Mouse (Mus musculus): ENCODE data around the gene Ier2.

Ier2 gene

DNA sequence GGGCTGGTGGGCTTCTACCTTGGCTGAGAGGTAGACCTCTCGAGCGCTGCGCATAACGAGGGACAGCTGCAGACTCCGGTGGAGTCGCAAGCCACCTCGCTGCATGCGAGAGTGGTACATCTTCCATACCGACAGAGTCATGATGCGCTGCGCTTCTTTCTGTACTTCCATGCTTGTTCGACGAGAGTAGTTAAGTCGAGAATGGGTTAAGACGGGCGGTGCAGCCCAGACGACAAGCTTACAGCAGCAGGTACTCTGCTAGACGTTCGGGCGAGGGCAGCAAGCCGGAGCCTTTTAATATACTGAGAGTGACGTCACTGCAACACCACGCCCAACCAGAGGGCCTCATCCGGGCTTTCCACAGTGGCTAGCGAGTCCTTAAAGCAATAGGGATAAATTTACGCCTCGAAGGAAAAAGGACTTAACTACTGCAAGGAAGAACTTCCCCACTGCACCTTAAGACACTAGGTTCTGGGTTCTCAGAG is at the start of gene Ier2:
Ier2 (minus strand) TSS at position 272 of the 485 bp plus-strand sequence.
- DNase-seq (ENCODE audit: inconsistent ontology term): peak; percentile 95

DNA sequence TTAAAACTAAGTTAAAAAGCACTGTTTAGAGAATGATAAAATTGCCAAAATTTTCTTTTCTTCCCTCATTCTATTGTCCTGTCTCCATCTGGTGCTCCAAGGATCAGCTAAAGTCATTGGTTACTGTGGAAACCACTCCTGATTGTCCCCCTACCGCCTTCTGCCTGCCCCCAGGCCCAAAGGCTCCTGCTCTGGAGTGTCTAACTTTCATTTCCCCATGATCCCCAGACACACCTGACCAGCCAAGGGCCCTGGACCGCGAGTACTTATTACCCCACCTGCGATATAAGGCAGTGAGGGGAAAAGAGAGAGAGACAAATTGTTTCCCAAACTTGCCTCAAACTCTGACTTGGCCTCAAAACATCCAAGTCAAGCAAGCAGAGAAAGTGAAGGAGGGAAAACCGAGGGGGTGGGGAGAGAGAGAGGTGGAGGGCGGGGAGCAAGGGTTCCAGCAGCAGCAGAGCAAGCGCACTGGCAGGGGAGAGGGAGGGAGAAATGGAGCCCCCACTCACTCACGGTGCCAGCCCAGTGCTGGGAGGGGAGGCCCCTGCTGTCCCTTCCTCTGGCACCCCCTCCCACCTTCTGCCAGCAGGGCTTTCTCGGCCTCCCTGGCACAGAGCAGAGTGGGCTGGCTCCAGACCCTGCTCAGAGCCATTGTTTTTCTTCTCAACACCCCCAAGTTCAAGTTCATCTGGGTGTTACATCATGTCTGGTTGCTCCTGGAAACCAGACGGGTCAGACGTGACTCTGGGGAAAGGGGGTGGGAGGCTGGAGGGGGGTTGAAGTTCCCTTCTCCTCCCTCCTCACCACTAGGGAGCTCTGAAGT is 49.5 kb upstream of the Ier2 start:
- DNase-seq (ENCODE audit: inconsistent ontology term): peak; percentile 99

DNA sequence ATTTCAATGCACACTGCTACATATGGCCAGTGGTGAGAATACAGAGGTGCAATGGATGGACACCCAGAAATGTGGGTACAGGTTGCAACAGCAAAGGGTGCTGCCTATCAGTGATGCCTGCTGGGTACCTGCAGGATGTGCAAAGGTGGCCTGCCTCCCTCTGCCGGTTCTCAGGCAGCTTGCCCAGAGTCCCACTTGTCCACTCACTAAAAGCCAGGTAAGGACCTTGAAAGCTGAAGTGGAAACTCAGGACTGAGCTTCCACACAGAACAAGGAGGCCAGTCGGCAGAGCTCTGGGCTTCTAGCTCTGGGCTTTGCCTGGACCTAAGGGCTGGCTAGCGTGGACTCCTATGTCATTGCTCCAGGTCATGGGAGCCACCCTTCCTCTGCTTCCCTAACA is 48.7 kb upstream of the Ier2 start:
- DNase-seq (ENCODE audit: inconsistent ontology term): no peak

- no peak for DNase-seq (ENCODE audit: inconsistent ontology term)
Observed at GRCm38 (mm10) chr8:84709931-84710330, 47.3 kb upstream of the Ier2 start.

DNA sequence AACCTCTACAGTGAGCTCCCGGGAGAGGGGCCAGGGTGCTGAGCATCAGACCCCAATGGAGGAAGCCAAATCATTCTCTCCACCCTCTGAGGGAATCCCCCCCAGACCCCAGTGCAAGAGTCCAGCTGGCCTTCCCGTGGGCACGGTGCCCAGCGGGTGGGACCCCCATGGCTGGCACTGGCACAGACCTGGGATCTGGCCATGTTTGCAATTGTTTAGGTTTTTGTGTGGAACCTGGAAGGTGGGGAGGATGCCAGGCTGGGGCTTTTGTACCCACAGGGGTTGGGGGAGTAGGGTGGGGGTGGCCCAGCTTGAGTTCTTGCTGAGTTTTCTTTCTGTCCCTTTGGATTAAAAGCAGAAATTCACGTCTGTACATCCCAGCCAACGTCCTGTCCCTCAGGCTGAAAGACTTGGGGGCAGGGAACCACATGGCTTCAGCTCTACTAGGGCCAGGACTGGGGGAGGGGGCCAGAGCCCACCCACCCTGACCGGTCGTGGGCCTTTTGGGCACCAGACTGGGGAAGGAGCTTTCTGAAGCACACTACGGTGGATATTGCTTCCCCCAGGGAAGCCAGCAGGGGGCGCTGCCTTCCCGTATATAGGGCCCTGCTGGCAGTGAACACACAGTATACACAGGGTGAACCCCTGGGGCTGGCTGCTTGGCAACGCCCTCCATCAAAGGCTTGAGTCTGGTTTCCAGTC is 46.3 kb upstream of the Ier2 start:
- peak; percentile 92 for DNase-seq (ENCODE audit: inconsistent ontology term)

GRCm38 (mm10) chr8:84708071-84708541 is 45.5 kb upstream of the Ier2 start:
- no peak for DNase-seq (ENCODE audit: inconsistent ontology term)

- DNase-seq (ENCODE audit: inconsistent ontology term): no peak
Observed at GRCm38 (mm10) chr8:84707267-84707883, 44.7 kb upstream of the Ier2 start.

DNA sequence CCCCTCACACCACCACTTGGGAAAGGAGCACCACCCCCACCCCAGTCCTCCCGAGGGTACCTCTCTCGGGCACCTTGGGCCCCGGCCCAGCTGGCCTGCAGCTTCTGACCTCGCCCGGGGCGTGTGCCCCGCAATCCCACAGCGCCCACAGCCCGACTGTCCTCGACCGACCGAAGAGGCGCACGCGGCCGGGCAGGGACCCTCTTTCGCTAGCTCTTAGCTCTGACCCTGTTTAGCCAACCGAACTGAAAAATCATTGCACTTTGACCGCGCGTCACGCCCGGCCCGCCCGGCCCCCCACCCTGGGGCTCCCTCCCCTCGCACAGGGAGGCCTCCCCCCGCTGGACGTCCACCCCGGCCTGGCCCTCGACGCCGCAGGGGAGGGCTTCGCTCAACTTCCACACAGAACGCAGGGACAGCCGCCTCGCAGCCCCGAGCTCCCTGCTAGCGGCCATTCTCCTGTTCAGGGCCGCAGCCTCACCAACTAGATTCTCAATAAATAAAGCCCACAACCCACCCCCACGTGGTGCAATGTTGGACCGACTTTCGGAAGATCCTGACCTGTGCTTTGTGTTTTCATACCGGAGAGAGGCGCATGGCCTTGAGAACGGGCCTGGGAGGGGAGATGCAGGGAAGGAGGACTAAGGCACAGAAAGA is 44.1 kb upstream of the Ier2 start:
- DNase-seq (ENCODE audit: inconsistent ontology term): no peak

- no peak for DNase-seq (ENCODE audit: inconsistent ontology term)
Observed at GRCm38 (mm10) chr8:84705960-84706359, 43.3 kb upstream of the Ier2 start.

GRCm38 (mm10) chr8:84704867-84705831 is 42.5 kb upstream of the Ier2 start:
- DNase-seq (ENCODE audit: inconsistent ontology term): no peak

DNA sequence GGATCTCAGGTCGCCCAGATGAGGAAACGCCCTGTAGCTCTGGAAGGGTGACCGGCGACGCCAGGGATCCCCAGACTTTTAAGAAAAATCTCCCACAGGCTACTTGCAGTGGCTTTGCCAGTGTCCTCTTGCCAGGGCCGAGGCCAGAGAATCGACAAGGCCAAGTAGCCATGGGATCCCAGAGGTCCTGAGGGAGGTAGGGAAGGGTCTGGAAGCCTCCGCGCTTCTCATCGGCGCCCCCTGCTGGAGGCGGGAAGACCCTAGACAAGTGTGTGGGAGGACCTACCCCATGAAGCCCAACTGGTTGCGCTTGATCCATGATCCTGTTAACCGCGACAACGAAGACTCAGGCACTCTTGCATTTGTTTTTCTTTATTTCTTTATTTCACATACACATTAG is 41.7 kb upstream of the Ier2 start:
- peak; percentile 87 for DNase-seq (ENCODE audit: inconsistent ontology term)

DNA sequence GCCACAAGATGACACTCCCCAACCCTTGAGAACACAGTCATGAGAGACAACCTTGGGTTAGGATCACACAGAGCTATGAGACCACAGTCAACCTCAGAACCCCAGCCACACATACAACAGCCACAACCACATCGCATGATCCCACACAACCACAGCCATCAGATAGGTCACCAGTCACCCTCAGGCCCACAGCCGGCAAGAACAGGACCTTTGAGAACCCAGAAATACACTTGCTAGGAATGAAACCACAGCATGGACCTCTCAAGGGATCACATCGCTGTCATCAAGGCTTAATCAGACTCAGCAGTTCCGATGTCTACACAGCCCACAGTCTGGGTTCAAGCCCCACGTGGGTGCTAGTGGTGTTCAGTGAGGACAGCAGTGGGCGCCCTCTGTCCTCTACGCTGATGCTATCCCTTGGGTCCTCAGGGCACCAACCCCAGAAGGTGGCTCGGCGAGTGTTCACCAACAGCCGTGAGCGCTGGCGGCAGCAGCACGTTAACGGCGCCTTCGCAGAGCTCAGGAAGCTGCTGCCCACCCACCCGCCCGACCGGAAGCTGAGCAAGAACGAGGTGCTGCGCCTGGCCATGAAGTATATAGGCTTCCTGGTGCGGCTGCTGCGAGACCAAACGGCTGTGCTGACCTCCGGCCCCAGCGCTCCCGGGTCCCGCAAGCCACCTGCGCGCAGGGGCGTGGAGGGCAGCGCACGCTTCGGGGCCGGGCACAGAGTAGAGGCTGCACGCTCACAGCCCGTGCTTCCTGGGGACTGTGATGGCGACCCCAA is 41.0 kb upstream of the Ier2 start:
- no peak for DNase-seq (ENCODE audit: inconsistent ontology term)

DNA sequence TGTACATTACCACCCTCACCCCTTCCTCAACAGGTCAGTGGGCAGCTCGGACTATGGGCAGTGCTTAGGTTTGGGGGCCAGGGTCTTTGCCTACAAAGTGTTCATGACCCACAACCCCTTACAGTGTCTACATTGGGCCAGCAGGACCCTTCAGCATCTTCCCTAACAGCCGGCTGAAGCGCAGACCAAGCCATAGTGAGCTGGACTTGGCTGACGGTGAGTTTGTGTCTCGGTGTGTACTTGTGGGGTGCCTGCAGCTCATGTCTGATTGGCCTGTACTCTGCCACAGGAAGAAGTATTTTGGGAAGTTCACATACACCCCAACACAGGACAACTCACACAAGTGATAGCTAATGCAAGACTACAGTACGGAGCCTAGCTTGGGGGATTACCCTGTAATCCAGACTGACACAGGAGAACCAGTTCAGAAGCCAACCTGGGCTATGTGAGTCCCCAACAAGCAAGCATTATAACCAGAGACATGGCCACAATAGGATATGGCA is 40.4 kb upstream of the Ier2 start:
- DNase-seq (ENCODE audit: inconsistent ontology term): no peak

GRCm38 (mm10) chr8:84702561-84702960 is 39.9 kb upstream of the Ier2 start:
- DNase-seq (ENCODE audit: inconsistent ontology term): no peak

DNA sequence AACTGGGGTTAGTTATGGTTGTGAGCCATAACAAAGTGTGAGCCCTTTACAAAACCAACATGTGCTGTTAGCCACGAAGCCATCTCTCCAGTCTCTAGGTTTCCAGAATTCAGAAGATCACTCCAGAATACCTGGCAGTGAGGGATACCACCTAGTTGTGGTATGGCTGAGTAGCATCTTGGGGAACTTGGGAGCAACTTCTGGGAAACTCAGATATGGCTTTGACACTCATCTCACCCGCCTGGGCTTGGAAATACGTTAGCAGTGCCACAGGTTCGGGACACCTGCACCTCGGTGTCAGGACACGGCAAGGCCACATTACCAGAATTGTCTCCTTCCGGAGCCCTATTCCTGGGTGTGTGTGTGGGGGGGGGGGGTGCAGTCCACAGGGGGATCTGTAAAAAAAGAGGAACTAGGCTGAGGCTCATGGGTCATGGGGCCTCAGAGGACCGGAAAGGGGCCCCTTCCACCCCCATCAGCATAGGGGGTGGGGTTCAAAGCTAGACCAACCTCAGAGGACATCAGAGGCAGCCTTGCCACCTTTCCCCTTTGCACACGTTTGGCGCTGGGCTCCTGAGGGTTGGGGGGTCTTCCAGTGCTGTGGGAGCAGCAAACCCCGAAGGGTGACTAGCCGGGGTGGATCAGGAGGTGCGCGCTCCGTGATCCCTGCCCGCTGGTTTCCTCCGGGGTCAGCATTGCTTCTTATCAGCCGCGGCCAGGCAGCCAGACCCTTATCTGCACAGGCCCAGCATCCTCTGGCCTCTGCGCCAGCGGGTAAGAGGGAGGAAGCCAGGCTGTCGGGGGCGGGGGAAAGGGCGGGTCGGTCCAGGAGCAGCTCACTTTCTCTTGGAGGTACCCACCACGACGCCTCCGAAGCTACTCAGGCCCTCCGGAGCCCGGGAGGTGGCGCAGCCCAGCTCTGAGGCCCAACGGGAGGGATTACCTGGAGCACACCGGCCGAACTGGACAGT is 38.6 kb upstream of the Ier2 start, which contains the start of gene Lyl1:
Lyl1 (plus strand) TSS at position 517 of the 971 bp plus-strand sequence.
- DNase-seq (ENCODE audit: inconsistent ontology term): no peak

GRCm38 (mm10) chr8:84700526-84700925 is 37.9 kb upstream of the Ier2 start:
- DNase-seq (ENCODE audit: inconsistent ontology term): no peak

- no peak for DNase-seq (ENCODE audit: inconsistent ontology term)
Observed at GRCm38 (mm10) chr8:84699861-84700322, 37.2 kb upstream of the Ier2 start.

GRCm38 (mm10) chr8:84698929-84699401 is 36.3 kb upstream of the Ier2 start:
- DNase-seq (ENCODE audit: inconsistent ontology term): peak; percentile 78

Data from Muller cell, postnatal 12 days (primary cell).